Mouse (Mus musculus) kidney, postnatal 10 days (tissue): ENCODE measurements around the gene Vps18.

Source experiments
- DNase-seq: peaks from one replicate; pipeline ENCODE4 v3.0.0; 2021; ENCODE audit warnings: mixed read lengths

The Vps18 gene

DNA sequence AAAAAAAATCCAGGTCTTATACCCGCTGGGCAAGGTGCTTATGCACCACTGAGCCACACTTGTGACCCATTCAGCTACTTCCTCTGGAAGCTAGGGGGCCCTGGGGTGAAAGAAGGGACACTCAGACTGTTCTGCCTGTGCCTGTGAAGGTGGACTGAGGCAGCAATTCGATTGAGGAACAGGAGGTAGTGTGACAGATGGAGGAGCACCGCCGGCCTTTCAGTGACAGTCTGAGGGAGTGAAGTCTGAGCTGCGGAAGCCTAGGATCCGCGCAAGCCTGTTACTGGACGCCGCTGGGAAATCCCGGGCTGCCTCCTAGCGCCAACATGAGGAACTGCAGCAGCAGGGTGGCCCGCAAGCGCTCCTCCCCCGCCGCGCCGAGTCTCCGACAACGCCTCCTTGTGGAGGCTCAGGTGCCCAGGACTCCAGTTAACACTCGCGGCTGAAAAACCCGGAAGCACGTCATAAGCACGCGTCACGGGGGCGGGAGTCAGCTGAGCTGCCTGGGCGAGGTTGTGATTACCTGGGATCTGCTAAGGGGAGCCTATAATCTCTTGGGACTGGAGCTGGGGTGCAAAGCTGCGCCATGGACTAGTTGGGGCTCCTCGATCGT is at the start of gene Vps18:
Vps18 (plus strand) TSS at position 471 of the 613 bp plus-strand sequence.
- peak; percentile 99 for DNase-seq

DNA sequence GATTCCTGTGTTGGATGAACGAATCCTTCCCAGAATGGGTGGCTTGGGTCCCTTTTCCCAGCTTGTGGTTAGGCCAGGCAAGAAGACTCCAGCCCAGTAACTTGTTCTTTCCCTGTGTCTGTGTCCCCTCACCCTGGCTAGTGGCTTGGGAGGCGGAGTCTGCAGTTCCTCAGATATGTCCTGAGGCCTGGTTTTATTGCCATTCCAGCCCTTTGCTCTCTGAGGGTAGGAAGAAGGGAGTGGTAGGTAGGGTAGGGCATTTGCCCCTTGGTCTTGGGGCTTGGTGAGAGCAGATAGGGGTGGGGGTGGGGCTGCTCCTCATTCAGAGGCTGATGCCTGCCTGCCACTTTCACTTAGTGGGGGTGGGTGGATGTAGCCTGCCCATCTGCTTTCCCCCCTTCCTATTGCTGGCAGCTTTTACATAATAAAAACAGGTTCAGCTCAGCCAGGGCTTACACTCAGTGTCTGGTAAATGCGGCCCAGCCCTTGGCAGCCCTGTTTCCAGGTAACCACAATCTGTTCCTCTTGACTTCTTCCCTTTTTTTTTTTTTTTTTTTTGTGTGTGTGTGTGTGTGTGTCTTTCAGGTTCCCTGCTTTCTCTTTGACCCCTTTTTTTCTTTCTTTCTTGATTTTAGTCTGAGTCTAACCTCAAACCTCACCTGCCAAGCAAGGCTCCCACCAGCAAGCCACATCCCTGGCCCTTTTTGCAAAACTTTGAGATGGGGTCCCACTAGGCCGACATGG is 48.3 kb upstream of the Vps18 start:
- DNase-seq, result no peak

DNA sequence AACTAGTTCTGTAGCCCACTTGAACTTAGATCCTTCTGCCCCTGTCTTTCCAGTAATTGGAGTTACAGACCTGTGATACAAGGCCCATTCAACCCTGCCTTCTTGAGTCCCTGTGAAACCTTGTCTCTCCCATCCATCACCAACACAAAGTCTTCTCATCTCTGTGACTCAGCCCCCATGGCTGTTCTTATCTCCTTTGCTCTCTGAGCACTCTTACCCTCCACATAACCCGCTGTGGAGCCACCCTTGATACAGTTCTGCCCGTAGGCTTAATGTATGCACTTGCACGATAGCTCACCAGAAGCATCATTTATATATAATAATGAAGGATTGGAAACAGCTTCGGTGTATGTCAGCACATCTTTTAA is 47.7 kb upstream of the Vps18 start:
- no peak for DNase-seq

DNA sequence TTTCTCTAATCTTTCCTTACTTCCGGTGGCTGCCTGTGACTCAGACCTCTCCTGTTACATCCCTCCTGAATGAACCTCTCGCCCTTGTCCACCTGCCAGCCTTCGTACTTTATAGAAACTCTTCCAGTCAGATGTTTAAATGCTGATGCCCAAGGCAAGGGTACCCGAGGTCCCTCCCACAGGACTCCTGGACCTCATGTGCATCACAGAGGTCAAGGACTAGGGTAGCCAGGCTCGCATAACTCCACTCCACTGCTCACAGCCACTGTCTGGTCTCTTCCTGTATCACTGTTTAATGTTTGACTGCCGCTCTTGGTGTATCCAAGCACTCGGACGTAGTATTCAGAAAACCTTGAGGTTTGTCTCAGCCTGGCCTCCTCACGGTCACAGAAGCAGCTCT is 46.0 kb upstream of the Vps18 start:
- DNase-seq, result peak; percentile 59

DNA sequence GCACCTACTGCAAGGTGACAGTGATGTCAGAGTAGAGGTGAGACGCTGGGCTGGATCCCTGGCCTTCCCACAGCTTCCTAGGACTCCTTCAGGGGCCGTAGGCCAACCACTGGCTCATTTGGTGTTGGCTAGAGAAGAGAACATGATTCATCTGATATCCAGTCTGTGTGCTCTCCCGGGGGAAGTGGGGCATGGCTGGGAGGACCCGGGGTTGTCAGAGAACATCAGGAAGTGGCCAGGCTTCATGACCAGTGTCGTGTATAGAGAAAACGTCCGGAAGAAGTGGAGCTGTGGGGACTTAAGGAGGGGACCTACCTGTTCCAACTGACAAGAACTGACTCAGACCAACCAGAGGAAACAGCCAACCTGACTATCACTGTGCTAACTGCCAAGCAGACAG is 43.3 kb upstream of the Vps18 start:
- no peak for DNase-seq

DNA sequence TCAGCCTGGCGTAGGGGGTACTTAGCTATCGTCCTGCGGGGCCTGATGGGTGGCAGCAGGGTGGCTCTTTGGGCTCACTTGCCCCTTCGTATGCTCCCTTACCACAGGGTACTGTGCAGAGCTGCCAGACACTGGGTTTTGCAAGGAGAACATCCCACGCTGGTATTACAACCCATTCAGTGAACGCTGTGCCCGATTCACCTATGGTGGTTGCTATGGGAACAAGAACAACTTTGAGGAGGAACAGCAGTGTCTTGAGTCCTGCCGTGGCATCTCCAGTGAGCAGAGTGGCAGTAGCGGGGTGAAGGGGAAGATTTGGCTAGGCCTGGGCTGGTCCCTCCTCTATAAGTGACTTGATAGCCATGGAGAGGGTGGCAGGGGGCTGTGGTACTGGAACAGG is 40.6 kb upstream of the Vps18 start:
- no peak for DNase-seq

DNA sequence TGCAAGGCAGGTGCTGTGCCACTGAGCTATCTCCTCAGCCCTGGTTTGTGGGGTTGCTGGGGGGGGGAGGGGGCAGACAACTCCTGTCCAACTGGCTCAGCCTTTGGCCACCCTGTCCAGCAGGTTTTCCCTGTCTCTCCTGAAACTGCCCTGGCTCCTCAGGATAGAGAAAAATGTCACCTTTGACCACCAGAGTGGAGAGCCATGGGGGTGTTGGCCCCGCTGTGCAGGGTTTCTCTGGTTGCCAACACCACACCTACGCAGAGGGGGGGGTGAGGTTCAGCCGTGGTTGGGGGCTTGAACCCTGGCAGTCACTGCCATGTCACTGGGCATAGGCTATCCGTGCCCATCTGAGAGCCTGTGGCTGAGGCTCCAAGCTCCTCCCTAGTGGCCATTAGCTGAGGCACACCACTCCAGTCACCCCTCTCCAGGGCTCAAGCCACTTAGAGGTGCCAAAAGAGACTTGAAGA is 38.9 kb upstream of the Vps18 start:
- DNase-seq, result peak; percentile 38

DNA sequence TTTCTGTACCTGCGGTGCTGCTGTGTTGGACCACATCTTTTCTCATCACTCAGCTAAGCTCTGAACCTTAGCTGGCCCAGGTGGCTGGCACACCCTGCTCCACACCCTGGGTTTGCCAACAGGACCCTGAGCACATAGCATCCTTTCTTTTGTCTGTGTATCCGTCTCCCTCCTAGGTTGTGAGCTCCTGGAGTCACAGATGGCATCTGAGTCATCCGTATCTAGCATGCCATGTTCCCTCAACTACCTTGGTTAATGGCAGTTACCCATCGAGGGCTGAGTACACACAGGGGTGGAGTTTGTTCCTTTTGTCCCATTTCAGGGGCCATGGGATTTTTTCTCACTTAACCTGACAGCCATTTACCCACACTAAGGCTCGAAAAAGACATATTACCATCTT is 38.2 kb upstream of the Vps18 start:
- no peak for DNase-seq

DNA sequence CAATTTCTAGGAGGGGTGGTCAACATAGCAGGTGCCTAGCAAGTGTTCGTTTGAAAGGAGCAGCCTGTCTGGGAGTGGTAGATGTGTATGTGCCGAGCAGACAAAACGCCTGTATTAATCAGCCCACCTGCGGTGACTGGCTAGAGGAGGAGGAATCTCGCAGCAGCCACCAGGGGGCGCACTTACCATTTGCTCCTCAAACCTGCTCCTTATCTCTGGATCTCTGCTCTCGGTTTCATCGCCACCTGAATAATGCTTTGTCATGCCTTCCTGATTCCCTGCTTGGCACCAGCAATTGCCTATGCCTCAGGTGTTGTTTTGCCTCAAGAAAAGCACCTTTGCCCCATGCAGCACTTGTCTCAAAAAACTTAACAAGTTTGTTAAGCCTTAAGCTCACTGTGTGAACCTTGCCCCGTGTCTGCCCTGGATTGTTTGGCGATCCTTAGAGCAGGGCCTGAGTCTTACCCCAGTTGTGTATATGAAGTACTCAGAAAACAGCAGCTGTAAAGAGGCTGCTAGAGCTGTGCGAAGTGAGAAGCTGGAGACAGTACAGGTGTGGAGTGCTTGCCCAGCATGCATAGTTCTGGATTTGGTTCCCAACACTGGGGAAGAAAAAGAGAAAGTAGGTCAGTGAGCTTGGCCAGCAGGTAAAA is 37.6 kb upstream of the Vps18 start:
- peak; percentile 93 for DNase-seq

DNA sequence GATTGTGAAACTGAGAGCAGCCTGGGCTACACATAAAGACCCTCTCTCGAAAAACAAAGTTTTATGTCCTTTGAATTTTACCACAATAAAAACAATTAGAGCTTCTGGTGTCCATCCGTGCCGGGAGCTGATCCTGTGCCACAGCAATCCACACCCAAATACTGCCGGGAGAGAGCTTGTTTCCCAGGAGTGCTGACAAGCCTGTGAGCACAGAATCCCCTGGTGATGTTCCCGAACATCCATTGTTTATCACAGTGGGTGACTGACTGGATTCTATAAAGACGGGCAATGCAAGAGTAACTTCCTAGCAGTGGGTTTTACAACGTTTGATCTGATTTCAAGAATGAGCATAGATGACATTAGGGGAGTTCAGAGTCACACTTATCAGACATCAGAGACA is 33.6 kb upstream of the Vps18 start:
- DNase-seq, result no peak

DNA sequence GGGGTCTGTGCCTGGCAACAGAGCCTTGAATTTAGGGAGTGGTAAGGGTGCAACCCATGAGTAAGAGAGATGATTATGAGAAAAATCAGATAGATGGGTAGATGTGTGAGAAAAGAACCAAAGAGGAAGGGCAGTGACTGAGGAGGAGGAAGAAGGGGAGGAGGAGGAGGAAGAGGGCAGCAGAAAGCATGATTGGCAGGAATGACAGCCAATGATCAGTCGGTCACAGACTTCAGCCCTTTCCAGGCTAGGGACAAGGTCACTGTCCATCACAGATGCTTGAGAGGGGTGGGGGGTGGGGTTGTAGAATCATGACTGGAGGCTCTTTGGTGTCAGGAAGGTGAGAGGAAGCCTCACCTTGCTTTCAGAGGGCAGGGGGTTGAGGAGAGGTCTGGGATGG is 28.0 kb upstream of the Vps18 start:
- no peak for DNase-seq

DNA sequence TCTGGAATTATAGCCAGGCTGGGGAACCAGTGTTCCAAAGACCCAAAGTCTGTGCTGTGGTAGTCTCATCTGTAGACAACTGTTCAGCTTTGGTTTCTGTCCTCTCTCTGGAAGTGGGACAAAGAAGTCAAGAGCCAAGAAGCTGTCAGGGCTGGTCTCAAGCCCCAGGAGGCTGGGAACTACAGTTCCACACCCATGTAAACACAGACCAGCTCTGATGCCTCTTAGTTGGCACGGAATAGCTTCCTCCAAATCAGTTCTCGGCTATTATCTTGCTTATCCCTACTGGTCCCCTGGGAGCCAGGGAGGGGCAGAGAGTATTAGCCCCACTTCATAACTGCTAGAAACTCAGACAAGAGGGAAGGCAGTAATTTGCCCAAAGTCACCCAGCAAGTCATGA is 27.2 kb upstream of the Vps18 start:
- no peak for DNase-seq

DNA sequence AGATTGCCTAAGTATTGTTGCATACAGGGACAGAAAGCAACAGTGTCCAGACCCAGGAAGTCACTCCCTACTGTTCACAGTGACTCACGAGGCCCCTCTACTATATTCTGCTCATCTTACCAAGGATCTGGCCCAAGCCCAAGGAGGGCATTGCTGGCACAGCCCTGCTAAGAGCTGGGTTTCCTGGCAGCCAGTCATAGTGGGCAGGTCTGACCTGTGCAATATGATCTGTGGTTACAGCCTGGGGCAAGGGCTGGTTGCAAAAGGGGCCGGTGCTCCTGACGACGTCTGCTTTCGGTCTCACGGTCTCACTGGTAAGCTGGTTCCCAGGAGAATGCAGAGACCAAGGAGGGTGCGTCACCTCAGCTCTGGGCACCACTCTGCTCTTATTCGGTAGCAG is 25.6 kb upstream of the Vps18 start:
- peak; percentile 81 for DNase-seq

DNA sequence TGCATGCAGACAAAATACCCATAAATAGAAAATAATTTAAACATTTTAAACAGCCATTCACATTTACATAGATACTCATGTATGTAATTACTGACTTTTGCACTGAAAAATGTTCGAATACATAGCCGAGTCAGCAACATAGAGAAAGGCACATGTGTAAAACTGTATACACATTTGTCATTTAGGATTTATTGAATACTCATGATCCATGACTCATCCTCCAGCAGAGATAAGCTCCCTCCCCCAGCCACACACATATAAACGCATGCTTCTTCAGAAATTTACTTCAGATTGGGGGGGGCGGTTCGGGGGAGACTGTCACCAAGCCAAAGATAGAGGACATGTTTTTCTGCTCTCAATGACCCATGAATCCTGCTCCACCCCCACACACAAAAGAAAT is 24.7 kb upstream of the Vps18 start:
- DNase-seq, result no peak

DNA sequence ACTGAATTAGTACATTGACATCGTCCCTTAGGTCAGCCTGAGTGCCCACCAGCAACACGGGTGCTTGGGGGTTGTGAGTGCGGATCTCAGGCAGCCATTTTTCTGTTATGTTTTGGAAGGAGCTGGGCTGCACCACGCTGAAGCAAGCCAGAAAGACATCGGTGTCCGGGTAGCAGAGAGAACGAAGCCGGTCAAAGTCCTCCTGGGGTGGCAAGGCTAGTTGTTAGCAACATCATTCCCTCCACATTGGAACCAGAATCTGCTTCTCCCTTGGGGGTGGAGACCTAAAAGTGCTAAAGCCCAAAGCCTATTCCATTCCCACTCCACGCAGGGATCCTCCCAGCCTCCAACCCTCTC is 18.3 kb upstream of the Vps18 start:
- no peak for DNase-seq

DNA sequence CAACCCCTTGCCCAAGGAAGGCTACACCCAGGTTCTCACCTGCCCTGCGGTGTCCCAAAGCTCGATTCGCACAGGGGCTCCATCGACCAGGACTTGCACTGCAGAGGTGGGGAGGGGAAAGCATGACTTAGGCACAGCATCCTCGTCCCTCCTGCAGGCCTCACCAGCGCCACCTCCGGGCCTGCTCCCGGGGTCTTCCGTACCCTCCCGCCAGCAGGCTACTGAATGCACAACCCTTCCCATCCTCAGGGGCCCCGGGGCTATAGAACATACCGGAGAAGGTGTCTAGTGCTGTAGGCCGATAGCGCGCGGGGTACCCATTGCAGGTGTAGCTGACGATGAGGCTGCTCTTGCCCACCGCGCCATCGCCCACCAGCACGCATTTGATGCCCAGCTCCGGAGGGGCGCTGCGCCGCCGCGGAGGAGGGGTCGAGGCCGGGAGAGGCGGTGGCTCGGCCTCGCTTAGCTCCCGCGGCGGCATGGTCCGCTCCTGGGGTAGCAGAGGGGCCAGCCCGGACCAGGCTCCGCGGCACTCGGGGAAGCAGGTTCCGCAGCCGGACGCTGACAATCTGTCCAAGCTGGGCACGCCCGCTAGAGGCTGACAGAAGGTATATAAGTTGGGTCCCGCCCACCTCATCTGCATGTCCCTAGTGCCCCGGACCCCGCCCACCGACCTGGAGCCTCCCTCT is 17.8 kb upstream of the Vps18 start, which contains the start of gene Rhov:
Rhov (minus strand) TSS at position 630 of the 689 bp plus-strand sequence.
- peak; percentile 83 for DNase-seq

DNA sequence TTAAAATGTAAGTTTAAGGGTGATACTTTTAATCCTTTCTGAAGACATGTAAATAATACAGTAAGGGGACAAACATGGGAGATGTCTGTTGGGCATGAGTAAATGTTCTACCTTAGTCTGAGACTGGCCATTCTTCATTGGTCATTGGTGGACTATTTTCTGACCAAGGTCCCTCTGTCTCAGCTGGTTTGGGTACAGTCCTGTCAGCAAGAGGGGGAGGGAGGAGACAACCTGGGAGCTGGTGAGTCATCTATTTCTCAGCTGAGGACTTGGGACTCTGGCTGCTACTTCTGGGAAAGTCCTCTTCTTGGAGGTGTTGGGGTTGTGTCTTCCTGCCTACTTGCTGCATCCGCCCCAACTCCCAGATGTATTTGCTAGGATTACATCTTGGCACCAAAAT is 14.4 kb upstream of the Vps18 start:
- DNase-seq, result no peak

DNA sequence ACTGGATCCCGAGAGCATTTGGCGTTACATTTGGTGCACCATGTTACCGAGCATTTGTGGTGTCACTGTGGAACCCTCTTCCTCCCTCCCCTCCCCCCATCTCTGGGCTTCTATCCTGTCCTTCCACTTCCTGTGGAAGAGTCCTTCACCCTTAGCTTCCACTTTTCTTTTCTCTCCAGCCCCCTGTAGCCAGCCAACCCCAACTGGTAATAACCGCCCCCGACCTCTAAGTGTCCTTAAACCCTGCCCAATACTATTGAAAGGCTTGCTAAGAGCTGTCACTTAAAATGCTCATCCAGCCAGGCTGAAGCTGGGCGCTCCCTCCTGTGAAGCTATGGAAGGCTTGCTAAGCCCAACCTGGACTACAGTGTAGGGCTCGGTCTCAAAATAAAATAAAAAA is 11.6 kb upstream of the Vps18 start:
- DNase-seq, result no peak

DNA sequence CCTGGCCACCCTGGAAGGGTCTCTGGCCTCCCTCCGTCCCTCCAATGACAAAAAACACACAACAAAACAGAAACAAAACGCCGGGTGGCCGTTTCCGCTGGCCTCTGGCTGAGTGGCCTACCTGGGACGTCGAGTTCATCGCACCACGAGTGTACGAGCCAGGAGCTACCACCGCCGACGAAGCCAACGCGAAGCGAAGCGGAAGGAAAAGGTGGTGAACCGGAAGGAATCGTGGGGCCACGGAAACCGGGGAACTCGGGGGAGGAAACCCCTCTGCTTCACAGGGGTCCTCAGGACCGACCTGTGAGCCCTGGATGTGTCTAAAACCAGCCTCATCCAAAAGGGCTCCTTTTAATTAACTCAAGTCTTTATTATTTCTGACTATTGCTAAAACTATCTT is 10.7 kb upstream of the Vps18 start:
- no peak for DNase-seq

DNA sequence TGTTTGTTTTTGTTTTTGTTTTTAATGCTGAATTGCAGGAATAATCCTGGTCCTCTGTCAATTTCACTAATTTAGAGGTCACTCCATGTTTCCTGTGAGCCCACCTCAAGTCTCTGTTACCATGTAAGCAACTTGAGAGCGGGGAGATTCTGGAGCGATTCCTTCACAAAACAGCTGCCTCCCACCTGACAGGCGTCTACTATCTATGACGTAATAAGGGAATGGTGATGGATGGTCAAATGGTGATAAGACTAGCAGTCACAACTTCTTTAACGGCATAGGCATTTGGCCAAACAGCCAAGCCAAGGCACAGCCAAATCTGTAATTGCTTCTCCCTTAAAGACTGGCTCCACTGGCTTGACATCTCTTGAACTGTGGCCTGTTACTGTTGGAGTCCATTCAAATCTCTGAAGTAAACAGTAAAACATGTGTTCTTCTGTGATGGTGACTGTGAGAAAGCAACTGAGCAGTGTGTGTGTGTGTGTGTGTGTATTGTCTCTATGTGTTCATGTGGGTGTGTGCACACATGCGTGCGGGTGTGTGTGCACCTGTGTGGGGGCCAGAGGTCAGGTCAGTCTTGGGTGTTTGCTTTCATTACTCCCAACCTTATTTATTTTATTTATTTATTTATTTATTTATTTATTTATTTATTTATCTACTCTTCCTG is 6.5 kb upstream of the Vps18 start:
- peak; percentile 33 for DNase-seq

DNA sequence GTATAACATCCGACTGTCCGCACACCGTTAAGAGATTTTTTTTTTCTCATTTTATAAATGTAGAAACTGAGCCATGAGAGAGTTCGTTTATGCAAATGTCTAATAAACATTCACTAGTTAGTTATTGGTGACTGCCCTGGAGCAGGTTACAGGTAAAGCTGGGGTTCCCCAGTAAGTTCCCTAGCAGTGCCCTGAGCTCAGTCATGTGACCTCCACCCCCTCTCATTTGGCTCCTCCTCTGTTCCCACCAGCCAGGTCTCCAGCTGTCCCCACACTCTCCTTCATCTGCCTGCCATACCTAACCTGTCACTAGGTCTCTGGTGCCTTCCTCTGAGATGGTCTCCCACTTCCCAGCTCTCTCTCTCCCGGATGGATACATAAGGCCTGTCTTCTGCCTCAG is 1.2 kb upstream of the Vps18 start:
- DNase-seq, result no peak

DNA sequence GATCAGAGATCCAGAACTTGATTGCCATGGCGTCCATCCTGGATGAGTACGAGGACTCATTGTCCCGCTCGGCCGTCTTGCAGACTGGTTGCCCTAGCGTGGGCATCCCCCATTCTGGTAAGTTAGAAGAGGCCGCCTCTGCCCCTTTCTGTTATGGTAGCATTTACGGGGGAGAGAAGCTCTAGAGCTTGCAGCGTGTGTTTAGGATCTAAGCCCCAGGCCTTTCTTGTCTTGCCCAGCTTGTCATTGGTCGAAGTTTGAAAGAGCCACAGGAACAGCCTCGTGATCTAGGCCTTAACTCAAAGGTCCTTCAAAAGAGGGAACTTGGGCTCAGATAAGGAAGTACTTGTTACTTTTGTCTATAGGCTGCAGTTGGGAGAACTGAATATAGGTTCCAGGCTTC is 475 bp downstream of the Vps18 start:
- no peak for DNase-seq

DNA sequence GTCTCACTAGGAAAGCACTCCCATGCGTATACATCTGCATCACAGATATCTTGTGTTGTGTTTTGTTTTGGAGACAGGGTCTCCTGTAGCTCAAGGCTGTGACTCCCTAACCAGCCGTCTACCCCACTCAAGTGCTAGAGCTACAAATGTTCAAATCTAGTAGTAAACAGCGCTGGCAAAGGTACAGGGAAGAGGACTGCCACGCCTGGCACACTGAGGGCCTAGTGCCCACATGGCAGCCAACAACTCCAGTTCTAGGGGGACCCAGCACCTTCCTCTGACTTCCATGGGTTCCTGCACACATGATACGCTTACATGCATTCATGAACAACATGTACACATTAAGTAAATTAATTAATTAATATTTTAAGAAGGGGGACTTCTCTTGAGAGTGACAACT is 3.7 kb downstream of the Vps18 start:
- no peak for DNase-seq
